Mouse (Mus musculus): Measurements from ENCODE around the gene Olfr1097. TPM values are rescaled to one million over a fixed set of nuclear protein-coding genes. Genes with fewer than 3 reads are reported as not detected.

The Olfr1097 gene
- not detected for polyA plus RNA-seq (2014; fragmentation: Illumina TruSeq; extraction: RNeasy Lipid Tissue Mini Kit (QIAGEN cat#74804); ENCODE audit: low read depth, low replicate concordance)

GRCm38 (mm10) chr2:86892116-86892515 lies at the start of gene Olfr1097:
TSS of gene Olfr1097 (minus strand) at chr2:86892216.

GRCm38 (mm10) chr2:86924445-86924844 lies 32.4 kb upstream of the Olfr1097 start, which contains the start of gene Olfr1098:
TSS of gene Olfr1098 (minus strand) at chr2:86924545.

GRCm38 (mm10) chr2:86874702-86875101 lies 17.3 kb downstream of the Olfr1097 start, which contains the start of gene Gm13723:
TSS of gene Gm13723 (minus strand) at chr2:86874802.

GRCm38 (mm10) chr2:86851596-86851995 lies 40.4 kb downstream of the Olfr1097 start, which contains the start of gene Olfr1095:
TSS of gene Olfr1095 (minus strand) at chr2:86851696.

Other genes with a start within 250 kb of the Olfr1097 start
- not detected for gene Olfr1085, start 230.2 kb downstream of the Olfr1097 start, polyA plus RNA-seq (2014; fragmentation: Illumina TruSeq; extraction: RNeasy Lipid Tissue Mini Kit (QIAGEN cat#74804); ENCODE audit: low read depth, low replicate concordance)
- not detected for gene Olfr1086, start 212.1 kb downstream of the Olfr1097 start, polyA plus RNA-seq (2014; fragmentation: Illumina TruSeq; extraction: RNeasy Lipid Tissue Mini Kit (QIAGEN cat#74804); ENCODE audit: low read depth, low replicate concordance)
- gene Olfr1087, start 193.8 kb downstream of the Olfr1097 start, polyA plus RNA-seq (2014; fragmentation: Illumina TruSeq; extraction: RNeasy Lipid Tissue Mini Kit (QIAGEN cat#74804); ENCODE audit: low read depth, low replicate concordance) = not detected
- not detected for gene Olfr1089, start 158.5 kb downstream of the Olfr1097 start, polyA plus RNA-seq (2014; fragmentation: Illumina TruSeq; extraction: RNeasy Lipid Tissue Mini Kit (QIAGEN cat#74804); ENCODE audit: low read depth, low replicate concordance)
- not detected for gene Olfr1090, start 133.2 kb downstream of the Olfr1097 start, polyA plus RNA-seq (2014; fragmentation: Illumina TruSeq; extraction: RNeasy Lipid Tissue Mini Kit (QIAGEN cat#74804); ENCODE audit: low read depth, low replicate concordance)
- gene Olfr1093, start 109.7 kb downstream of the Olfr1097 start, polyA plus RNA-seq (2014; fragmentation: Illumina TruSeq; extraction: RNeasy Lipid Tissue Mini Kit (QIAGEN cat#74804); ENCODE audit: low read depth, low replicate concordance) = not detected
- gene Olfr141, start 82.2 kb downstream of the Olfr1097 start, polyA plus RNA-seq (2014; fragmentation: Illumina TruSeq; extraction: RNeasy Lipid Tissue Mini Kit (QIAGEN cat#74804); ENCODE audit: low read depth, low replicate concordance) = not detected
- gene Olfr1094, start 67.6 kb downstream of the Olfr1097 start, polyA plus RNA-seq (2014; fragmentation: Illumina TruSeq; extraction: RNeasy Lipid Tissue Mini Kit (QIAGEN cat#74804); ENCODE audit: low read depth, low replicate concordance) = not detected
- gene Olfr1095, start 40.5 kb downstream of the Olfr1097 start, polyA plus RNA-seq (2014; fragmentation: Illumina TruSeq; extraction: RNeasy Lipid Tissue Mini Kit (QIAGEN cat#74804); ENCODE audit: low read depth, low replicate concordance) = not detected
- not detected for gene Gm13723, start 17.4 kb downstream of the Olfr1097 start, polyA plus RNA-seq (2014; fragmentation: Illumina TruSeq; extraction: RNeasy Lipid Tissue Mini Kit (QIAGEN cat#74804); ENCODE audit: low read depth, low replicate concordance)
- gene Olfr1098, start 32.3 kb upstream of the Olfr1097 start, polyA plus RNA-seq (2014; fragmentation: Illumina TruSeq; extraction: RNeasy Lipid Tissue Mini Kit (QIAGEN cat#74804); ENCODE audit: low read depth, low replicate concordance) = not detected
- gene Olfr1099, start 68.5 kb upstream of the Olfr1097 start, polyA plus RNA-seq (2014; fragmentation: Illumina TruSeq; extraction: RNeasy Lipid Tissue Mini Kit (QIAGEN cat#74804); ENCODE audit: low read depth, low replicate concordance) = not detected
- not detected for gene Olfr1100, start 87.7 kb upstream of the Olfr1097 start, polyA plus RNA-seq (2014; fragmentation: Illumina TruSeq; extraction: RNeasy Lipid Tissue Mini Kit (QIAGEN cat#74804); ENCODE audit: low read depth, low replicate concordance)
- gene Olfr1101, start 99.0 kb upstream of the Olfr1097 start, polyA plus RNA-seq (2014; fragmentation: Illumina TruSeq; extraction: RNeasy Lipid Tissue Mini Kit (QIAGEN cat#74804); ENCODE audit: low read depth, low replicate concordance) = not detected
- not detected for gene Olfr1102, start 106.2 kb upstream of the Olfr1097 start, polyA plus RNA-seq (2014; fragmentation: Illumina TruSeq; extraction: RNeasy Lipid Tissue Mini Kit (QIAGEN cat#74804); ENCODE audit: low read depth, low replicate concordance)
- gene Olfr1104, start 134.9 kb upstream of the Olfr1097 start, polyA plus RNA-seq (2014; fragmentation: Illumina TruSeq; extraction: RNeasy Lipid Tissue Mini Kit (QIAGEN cat#74804); ENCODE audit: low read depth, low replicate concordance) = not detected
- not detected for gene Olfr1105, start 144.3 kb upstream of the Olfr1097 start, polyA plus RNA-seq (2014; fragmentation: Illumina TruSeq; extraction: RNeasy Lipid Tissue Mini Kit (QIAGEN cat#74804); ENCODE audit: low read depth, low replicate concordance)
- gene Olfr1106, start 160.1 kb upstream of the Olfr1097 start, polyA plus RNA-seq (2014; fragmentation: Illumina TruSeq; extraction: RNeasy Lipid Tissue Mini Kit (QIAGEN cat#74804); ENCODE audit: low read depth, low replicate concordance) = not detected
- not detected for gene Olfr1107, start 183.6 kb upstream of the Olfr1097 start, polyA plus RNA-seq (2014; fragmentation: Illumina TruSeq; extraction: RNeasy Lipid Tissue Mini Kit (QIAGEN cat#74804); ENCODE audit: low read depth, low replicate concordance)
- gene Olfr1109, start 203.8 kb upstream of the Olfr1097 start, polyA plus RNA-seq (2014; fragmentation: Illumina TruSeq; extraction: RNeasy Lipid Tissue Mini Kit (QIAGEN cat#74804); ENCODE audit: low read depth, low replicate concordance) = not detected
- gene Olfr259, start 222.4 kb upstream of the Olfr1097 start, polyA plus RNA-seq (2014; fragmentation: Illumina TruSeq; extraction: RNeasy Lipid Tissue Mini Kit (QIAGEN cat#74804); ENCODE audit: low read depth, low replicate concordance) = not detected
- gene Olfr1110, start 248.1 kb upstream of the Olfr1097 start, polyA plus RNA-seq (2014; fragmentation: Illumina TruSeq; extraction: RNeasy Lipid Tissue Mini Kit (QIAGEN cat#74804); ENCODE audit: low read depth, low replicate concordance) = not detected

Data from sigmoid colon, adult 10 weeks (tissue).